Mouse (Mus musculus) ES-Bruce4 (cell line): ENCODE results near the gene Dhcr24.
A peak's percentile ranks its signal among the peaks of the same experiment; 100 is the strongest.

Experiments used
- CTCF ChIP-seq: IDR thresholded peaks from one replicate; pipeline ENCODE4 v1.8.1; 2011; ENCODE audit warnings: low read depth, low read length
- POLR2A ChIP-seq: IDR thresholded peaks from one replicate; pipeline ENCODE4 v1.8.1; 2011; ENCODE audit warnings: low read length; ENCODE audit not compliant: insufficient read depth

DNA sequence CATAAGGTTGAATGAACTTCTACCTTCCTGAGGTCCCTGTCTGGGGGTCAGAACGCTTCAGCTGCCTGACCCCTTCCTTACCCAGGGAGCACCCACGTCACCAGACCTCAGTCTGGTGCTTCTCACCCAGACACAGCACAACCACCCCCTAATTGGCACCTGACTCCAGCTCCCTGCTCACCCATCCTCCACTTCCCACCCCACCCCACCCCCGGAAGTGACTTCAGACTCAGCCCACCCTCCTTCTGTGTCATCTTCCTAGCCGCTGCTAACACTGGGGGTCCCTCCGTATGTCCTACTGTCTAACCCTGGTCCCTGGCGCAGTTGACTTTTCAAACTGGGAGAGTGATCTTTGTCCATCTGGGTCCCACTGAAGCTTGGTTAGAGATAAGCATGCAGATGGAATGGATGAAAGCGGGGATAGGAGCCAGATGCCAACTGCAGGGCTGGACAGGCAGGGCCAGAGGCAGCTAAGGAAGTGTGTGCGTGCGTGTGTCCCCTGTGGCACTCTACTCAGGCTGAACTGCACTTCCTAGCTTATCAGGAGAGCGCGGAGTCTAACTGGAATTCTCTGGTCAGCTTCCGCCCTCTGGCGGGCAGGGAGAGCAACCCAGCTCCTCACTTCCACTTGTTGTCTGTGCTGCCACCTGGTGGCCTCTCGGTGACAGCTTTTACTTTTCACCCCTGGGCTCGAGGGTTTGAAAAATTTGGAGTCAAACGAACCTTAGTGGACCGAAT, 31.3 kb upstream of the Dhcr24 start:
- TF ChIP-seq CTCF (peak; percentile 100), POLR2A (no peak)
